14 mouse cellular contexts compared by ENCODE assay signal in genomic region chr19:55299378-55299777, GRCm38 (mm10). TPM values are rescaled to one million over a fixed set of nuclear protein-coding genes. Genes with fewer than 3 reads are reported as not detected.
"Had no signal": no experiment of that assay in that cellular context is flagged by ENCODE, and none has a peak within 500 bp of the region (broad histone marks: within the 10 kb centered on the region; RNA-seq: fewer than 3 reads in every experiment).

No protein-coding gene starts in this region.

- DNase-seq: kidney, adult 18-20 months; kidney, postnatal 14 days; lung, adult 2 months; lung, postnatal 36 days; retina, postnatal 1 day; thymus, postnatal 36 days had no signal

- H3K4me3 ChIP-seq: limb, embryonic 10.5 days; midbrain, embryonic 12.5 days; neural tube, embryonic 13.5 days; stomach, embryonic 15.5 days had no signal

- H3K27ac ChIP-seq: limb, embryonic 10.5 days; liver, embryonic 14.5 days; midbrain, embryonic 12.5 days; neural tube, embryonic 13.5 days; stomach, embryonic 15.5 days had no signal

- H3K27me3 ChIP-seq: midbrain, embryonic 12.5 days; neural tube, embryonic 13.5 days; stomach, embryonic 15.5 days had no signal

- H3K9me3 ChIP-seq: limb, embryonic 10.5 days; midbrain, embryonic 12.5 days; neural tube, embryonic 13.5 days; stomach, embryonic 15.5 days had no signal

- H3K9ac ChIP-seq: liver, embryonic 14.5 days; midbrain, embryonic 12.5 days; neural tube, embryonic 13.5 days; stomach, embryonic 15.5 days had no signal

- ATAC-seq: lung, postnatal 0 days; midbrain, embryonic 16.5 days had no signal

- H3K4me2 ChIP-seq: midbrain, embryonic 12.5 days; neural tube, embryonic 13.5 days; stomach, embryonic 15.5 days had no signal

- H3K4me1 ChIP-seq: limb, embryonic 10.5 days; midbrain, embryonic 12.5 days; neural tube, embryonic 13.5 days; stomach, embryonic 15.5 days had no signal

RNA-seq across cellular contexts. Expression of gene Gucy2g, which starts 58.3 kb away (rescaled TPM):
- total RNA-seq: megakaryocyte-erythroid progenitor cell, adult 5-6 weeks had no signal
- polyA plus RNA-seq: limb, embryonic 10.5 days; midbrain, embryonic 12.5 days; neural tube, embryonic 13.5 days had no signal
